Mouse (Mus musculus) testis, adult 2 months (tissue): ENCODE measurements around the gene Tox3.

Experiments used
- CTCF ChIP-seq: fragments of 200-500 bp; IDR thresholded peaks from 2 replicates; pipeline ENCODE4 v1.5.1; 2012; ENCODE audit warnings: low read depth, mild to moderate bottlenecking, inconsistent platforms, low read length, moderate library complexity; ENCODE audit not compliant: control insufficient read depth, insufficient read depth, insufficient replicate concordance
- POLR2A ChIP-seq: fragments of 200-500 bp; IDR thresholded peaks from 2 replicates; pipeline ENCODE4 v1.6.1; 2012; ENCODE audit warnings: low read depth, mild to moderate bottlenecking, inconsistent platforms, low read length, moderate library complexity; ENCODE audit not compliant: control insufficient read depth

DNA sequence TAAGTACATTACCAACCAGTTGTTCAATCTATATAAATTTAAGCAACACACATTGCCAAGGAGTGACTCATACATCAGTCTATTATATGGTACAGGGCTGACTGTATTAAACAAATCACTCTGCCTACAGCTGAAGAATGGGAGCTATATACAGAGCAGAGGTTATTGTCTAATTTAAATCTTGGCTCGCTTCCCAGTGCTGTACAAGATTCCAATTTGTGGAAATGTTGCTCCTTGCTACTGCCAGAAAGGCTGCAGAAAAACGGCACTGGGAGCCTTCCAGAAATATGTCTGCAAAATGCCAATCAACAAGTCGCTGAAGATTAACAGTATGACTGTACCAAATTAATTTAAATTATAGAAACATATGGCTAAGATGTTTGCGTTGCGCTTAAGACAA is 45.9 kb downstream of the Tox3 start:
- TF ChIP-seq POLR2A = no peak
- TF ChIP-seq CTCF = no peak
